Mouse (Mus musculus) lung, embryonic 15.5 days (tissue): Measurements from ENCODE around the gene Nps. TPM values are rescaled to one million over a fixed set of nuclear protein-coding genes. Genes with fewer than 3 reads are reported as not detected.
"Not testable (repeated sequence)": the region's sequence is repeated elsewhere in the genome, so short reads cannot be mapped to it uniquely, and the experiment has no call there.

Experiments used
- ATAC-seq: fragments of 200-750 bp; cut with Nextera tagmentation; 2 replicates; pipeline ENCODE4 v1.8.0; 2017; ENCODE audit warnings: moderate number of reproducible peaks, borderline replicate concordance; ENCODE audit not compliant: low FRiP score, low TSS enrichment; ENCODE audit errors: extremely low read depth
- H3K27ac ChIP-seq: fragments of 300-500 bp; sonication (generic); 2 replicates; pipeline ENCODE4 v1.5.1; 2015; ENCODE audit warnings: moderate library complexity, mild to moderate bottlenecking, inconsistent platforms
- H3K27me3 ChIP-seq: fragments of 300-500 bp; sonication (generic); 2 replicates; pipeline ENCODE4 v1.6.1; 2015; ENCODE audit warnings: inconsistent platforms
- H3K36me3 ChIP-seq: fragments of 300-500 bp; sonication (generic); 2 replicates; pipeline ENCODE4 v1.6.1; 2015; ENCODE audit warnings: inconsistent platforms
- H3K4me1 ChIP-seq: fragments of 300-500 bp; sonication (generic); 2 replicates; pipeline ENCODE4 v1.6.1; 2015; ENCODE audit warnings: inconsistent platforms
- H3K4me2 ChIP-seq: fragments of 300-500 bp; sonication (generic); 2 replicates; pipeline ENCODE4 v1.6.1; 2015; ENCODE audit warnings: inconsistent platforms, mild to moderate bottlenecking, moderate library complexity
- H3K4me3 ChIP-seq: fragments of 300-500 bp; sonication (generic); 2 replicates; pipeline ENCODE4 v1.5.1; 2015; ENCODE audit warnings: mild to moderate bottlenecking, inconsistent platforms
- H3K9ac ChIP-seq: fragments of 300-500 bp; sonication (generic); 2 replicates; pipeline ENCODE4 v1.6.1; 2015; ENCODE audit warnings: inconsistent platforms
- H3K9me3 ChIP-seq: fragments of 300-500 bp; sonication (generic); 2 replicates; pipeline ENCODE4 v1.6.1; 2016; ENCODE audit warnings: inconsistent platforms
- WGBS: fragments of 180-500 bp; shearing (Covaris S2); methylation state at CpG from one replicate; pipeline ENCODE4 v1.1.7; 2015; 5-methylcytosine and 5-hydroxymethylcytosine counted together
- polyA plus RNA-seq: library from polyadenylated mRNA; unstranded; fragments of >200 nt; fragmentation: Nextera tagmentation; extraction: Ambion mirVana; gene quantifications from 2 replicates; pipeline ENCODE4 v1.2.1, GENCODE M21; 2015

Gene Nps
- polyA plus RNA-seq: 0.24 TPM in 1 of 2 replicates, not detected in the other

DNA sequence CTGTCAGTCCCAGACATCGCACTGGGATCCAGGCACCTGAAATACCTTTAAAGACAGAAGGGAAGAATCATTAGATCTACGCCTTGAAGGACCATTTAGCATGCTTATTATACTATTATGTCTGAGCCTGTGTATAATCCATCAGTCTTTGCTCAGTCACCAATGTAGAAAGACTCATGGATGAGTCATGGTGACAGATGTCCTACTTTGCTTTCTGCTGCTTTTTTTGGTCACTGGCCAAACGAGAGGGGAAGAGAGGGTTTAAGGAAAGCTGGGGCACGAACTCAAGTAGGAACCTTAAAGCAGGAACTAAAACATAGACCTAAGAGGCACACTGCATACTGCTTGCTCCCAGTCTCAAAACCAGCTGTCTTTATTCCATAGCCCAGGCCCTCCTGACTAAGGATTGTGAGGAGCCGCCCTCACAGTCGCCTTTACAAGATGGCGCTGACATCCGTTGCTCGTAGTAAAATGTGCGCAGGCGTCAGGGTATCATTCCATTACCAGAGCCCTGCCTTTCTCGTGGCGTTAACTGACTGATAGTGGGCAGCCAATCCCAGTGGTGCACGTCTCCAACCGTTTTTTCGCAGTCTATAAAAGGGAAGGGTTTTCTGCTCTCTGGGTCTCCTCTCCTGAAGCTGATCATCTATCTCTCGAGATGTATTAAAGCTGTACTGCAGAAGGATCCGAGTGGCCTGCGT is at the start of gene Nps:
Gene Nps (plus strand): TSS at position 651 of the 701 bp plus-strand sequence.
- not testable (repeated sequence) for H3K27me3 ChIP-seq, H3K4me2 ChIP-seq, ATAC-seq, H3K36me3 ChIP-seq, H3K27ac ChIP-seq, H3K4me1 ChIP-seq, H3K9me3 ChIP-seq, H3K4me3 ChIP-seq, H3K9ac ChIP-seq
- 86% methylated on average over 19 of the region's 19 CpGs for WGBS

DNA sequence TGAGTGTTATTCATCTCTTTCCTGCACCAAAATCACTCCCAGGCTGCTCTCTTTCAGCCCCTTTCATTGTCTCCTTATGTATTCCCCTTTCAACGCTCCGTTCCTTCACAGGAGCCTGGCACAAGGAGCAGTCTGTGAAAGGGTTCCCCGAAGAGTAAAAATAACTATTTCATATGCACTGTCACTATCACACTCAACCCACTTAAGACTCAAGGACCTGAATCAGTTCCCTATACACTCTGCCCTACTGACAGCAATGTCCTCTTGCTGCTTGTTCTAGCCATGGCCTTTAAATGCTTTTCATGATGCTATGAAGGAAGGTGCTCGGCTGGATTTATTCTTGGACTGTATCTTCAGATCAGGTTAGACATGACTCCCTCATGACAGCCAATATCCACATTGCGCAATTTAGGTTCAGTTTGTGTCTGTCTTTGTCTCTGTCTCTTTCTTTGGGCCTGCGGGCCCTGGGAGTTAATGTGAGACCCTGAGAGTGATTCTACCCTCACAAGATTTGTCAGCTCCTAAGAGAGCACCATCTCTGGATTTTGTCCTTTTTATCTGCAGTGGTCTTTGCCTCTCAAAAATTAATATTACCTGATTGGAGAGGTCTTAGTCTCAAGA is 49.4 kb upstream of the Nps start:
- H3K27me3 ChIP-seq: no peaks in the 10 kb centered on the region
- no peaks in the 10 kb centered on the region for H3K36me3 ChIP-seq
- no peak overlapping the region for H3K4me2 ChIP-seq
- no peak for ATAC-seq
- no peaks in the 10 kb centered on the region for H3K9me3 ChIP-seq
- WGBS: 84% methylated on average over 6 of the region's 6 CpGs
- no peak overlapping the region for H3K9ac ChIP-seq
- no peak overlapping the region for H3K4me3 ChIP-seq
- H3K4me1 ChIP-seq: no peaks in the 10 kb centered on the region
- no peak overlapping the region for H3K27ac ChIP-seq

DNA sequence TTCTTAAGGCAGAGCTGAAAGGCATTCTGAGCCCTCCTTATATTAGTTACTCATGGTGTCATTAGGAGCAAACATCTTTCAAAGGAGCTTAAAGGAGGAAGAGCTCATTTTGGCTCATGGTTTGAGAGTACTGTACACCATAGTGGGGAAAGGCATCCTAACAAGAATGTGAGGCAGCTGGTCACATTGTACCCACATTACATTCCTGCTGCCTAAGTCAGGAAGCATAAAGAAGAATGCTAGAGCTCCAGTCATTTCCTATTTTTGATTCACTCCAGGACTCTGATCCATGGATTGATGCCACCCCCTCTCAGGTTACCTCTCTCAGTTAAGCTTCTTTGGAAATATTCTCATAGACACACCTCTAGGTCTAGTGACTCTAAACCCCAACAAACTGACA is 48.2 kb upstream of the Nps start:
- Histone ChIP-seq H3K27me3 (no peaks in the 10 kb centered on the region), H3K4me3 (no peak overlapping the region), H3K4me2 (no peak overlapping the region), H3K27ac (no peak overlapping the region), H3K9me3 (no peaks in the 10 kb centered on the region), H3K4me1 (no peaks in the 10 kb centered on the region), H3K36me3 (no peaks in the 10 kb centered on the region), H3K9ac (no peak overlapping the region)
- ATAC-seq: no peak

DNA sequence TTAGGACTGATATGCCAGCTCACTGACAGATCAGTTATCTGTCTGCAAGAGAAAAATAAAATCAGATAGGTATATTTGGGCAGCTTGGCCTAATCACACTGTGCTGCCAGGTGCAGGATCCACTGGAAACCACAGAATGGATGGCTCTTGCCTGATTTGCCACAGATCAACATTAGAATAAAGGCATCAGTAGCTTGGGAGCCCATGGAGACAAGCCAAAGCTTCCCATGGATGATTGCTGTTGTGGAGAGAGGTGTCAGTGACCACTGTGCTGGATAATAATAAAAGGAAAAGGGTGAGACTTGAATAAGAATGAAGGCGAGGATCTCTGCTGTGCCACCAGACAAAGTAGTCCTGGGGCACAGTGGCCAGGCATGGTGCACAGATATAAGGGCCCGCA is 47.7 kb upstream of the Nps start:
- no peak overlapping the region for H3K27ac ChIP-seq
- ATAC-seq: no peak
- H3K27me3 ChIP-seq: no peaks in the 10 kb centered on the region
- H3K4me3 ChIP-seq: no peak overlapping the region
- H3K4me1 ChIP-seq: no peaks in the 10 kb centered on the region
- 74% methylated on average over 2 of the region's 2 CpGs for WGBS
- H3K9ac ChIP-seq: no peak overlapping the region
- H3K9me3 ChIP-seq: no peaks in the 10 kb centered on the region
- H3K36me3 ChIP-seq: no peaks in the 10 kb centered on the region
- no peak overlapping the region for H3K4me2 ChIP-seq

DNA sequence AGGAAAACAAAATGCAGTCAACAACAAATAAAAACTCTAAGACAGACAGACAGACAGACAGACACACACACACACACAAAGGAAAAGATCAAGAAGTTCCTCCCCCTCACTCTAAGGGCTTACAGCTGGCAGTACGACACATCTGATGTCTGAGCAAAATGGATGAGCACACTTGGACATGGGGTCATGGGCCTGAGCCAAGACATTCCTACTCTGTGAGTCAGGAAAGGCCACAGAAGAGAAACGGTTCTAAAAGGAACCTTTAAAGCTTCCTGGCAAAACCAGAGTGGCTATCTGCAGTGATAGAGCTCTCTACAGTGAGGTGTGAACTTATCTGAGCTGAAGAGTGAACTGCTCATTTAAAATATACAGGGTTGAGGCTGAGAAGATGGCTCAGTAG is 46.0 kb upstream of the Nps start:
- H3K4me3 ChIP-seq: no peak overlapping the region
- ATAC-seq: peak; percentile 70; the same call in 1 of the 2 replicates
- no peaks in the 10 kb centered on the region for H3K4me1 ChIP-seq
- no peak overlapping the region for H3K27ac ChIP-seq
- no peak overlapping the region for H3K4me2 ChIP-seq
- no peak overlapping the region for H3K9ac ChIP-seq
- H3K36me3 ChIP-seq: no peaks in the 10 kb centered on the region
- WGBS: 21% methylated on average over 2 of the region's 2 CpGs
- no peaks in the 10 kb centered on the region for H3K27me3 ChIP-seq
- no peaks in the 10 kb centered on the region for H3K9me3 ChIP-seq

DNA sequence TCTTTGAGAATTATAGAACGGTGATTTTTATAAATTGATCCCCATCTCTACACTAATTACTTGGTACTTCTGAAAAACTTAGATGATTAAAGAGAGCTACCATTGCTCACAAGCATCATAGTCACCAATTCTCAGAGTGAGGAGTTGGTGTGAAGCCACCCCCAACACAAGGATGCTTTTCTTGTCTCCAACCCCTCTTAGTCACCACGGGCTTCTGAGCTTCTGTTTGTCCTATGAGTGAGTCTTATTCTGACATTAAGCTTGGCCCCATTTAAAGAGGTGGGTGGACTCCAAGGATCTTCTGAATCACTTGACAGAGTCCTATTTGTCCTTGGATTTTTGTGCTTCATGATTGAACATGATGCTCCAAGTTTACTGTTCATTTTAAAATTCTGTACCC is 37.0 kb upstream of the Nps start:
- no peak overlapping the region for H3K4me2 ChIP-seq
- no peaks in the 10 kb centered on the region for H3K9me3 ChIP-seq
- H3K4me1 ChIP-seq: no peaks in the 10 kb centered on the region
- H3K27me3 ChIP-seq: no peaks in the 10 kb centered on the region
- H3K9ac ChIP-seq: no peak overlapping the region
- ATAC-seq: no peak
- no peak overlapping the region for H3K4me3 ChIP-seq
- H3K27ac ChIP-seq: no peak overlapping the region
- no peaks in the 10 kb centered on the region for H3K36me3 ChIP-seq
- 78% methylated on average over 2 of the region's 2 CpGs for WGBS

DNA sequence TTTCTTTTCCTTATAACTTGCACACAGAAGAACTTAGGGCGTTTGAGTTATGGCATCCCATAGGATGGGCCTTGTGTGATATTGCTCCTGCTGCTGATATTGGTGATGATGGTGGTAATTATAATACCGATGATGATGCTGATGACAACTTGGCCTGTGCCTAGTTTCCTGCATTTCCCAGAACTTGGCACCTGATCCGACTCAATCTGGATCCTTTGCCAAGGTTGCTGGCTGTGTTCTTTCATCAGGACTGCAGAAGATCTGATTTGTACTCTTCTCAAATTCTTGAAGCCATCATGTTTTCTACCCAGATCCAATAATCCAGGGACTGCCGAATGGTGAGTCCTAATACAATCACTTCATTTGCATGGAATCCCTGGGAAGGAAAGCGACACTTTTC is 32.5 kb upstream of the Nps start:
- ATAC-seq: no peak
- Histone ChIP-seq H3K9ac (no peak overlapping the region), H3K27me3 (no peaks in the 10 kb centered on the region), H3K9me3 (no peaks in the 10 kb centered on the region), H3K36me3 (no peaks in the 10 kb centered on the region), H3K4me2 (no peak overlapping the region), H3K27ac (no peak overlapping the region), H3K4me1 (no peaks in the 10 kb centered on the region), H3K4me3 (no peak overlapping the region)
- WGBS: 81% methylated on average over 5 of the region's 5 CpGs

DNA sequence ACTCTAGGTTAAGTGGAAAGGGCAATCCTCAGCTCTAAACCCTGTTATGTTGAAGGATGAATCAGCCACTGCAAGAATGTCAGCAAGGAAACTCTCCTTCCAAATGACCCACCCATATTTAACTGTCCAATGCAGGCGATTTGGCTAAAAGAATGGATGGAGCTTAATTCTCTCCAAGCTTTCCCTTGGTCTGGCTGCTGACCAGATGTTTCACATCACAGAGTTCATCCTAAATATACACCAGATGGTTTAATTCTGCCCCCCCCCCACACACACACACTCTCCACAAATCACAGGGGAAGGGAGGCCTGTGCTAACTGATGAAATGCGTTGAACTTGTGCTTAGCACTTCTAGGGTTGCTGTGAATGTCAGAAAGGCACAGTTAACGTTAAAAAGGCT is 21.4 kb upstream of the Nps start:
- Histone ChIP-seq H3K4me1 (peaks cover 11% of the 10 kb centered on the region; the same call in 1 of the 2 replicates), H3K27me3 (no peaks in the 10 kb centered on the region), H3K4me3 (no peak overlapping the region), H3K9me3 (no peaks in the 10 kb centered on the region), H3K36me3 (no peaks in the 10 kb centered on the region), H3K4me2 (no peak overlapping the region), H3K9ac (no peak overlapping the region), H3K27ac (no peak overlapping the region)
- ATAC-seq: peak; percentile 85
- 38% methylated on average over 3 of the region's 3 CpGs for WGBS

DNA sequence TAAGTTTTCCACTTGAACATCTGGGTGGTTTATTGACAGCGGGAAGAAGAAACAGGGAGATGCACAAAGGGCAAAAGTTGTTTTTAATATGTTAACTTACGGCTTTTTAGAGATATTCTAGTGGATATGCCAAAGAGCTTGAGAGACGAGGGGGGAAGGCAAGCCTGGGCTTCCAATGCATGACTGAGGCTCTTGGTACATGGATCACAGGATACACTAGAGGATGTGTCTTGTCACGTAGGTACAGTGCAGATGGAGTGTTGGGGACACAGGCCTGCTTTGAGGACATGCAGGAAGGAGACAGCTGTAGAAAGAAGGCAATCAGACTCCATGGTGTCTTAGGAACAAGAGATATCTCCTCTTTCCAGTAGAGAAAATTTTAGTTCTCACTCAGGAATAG is 19.1 kb upstream of the Nps start:
- H3K4me1 ChIP-seq: peaks cover 11% of the 10 kb centered on the region; the same call in 1 of the 2 replicates
- no peak overlapping the region for H3K9ac ChIP-seq
- WGBS: 79% methylated on average over 4 of the region's 4 CpGs
- H3K4me3 ChIP-seq: no peak overlapping the region
- ATAC-seq: no peak
- H3K4me2 ChIP-seq: no peak overlapping the region
- no peak overlapping the region for H3K27ac ChIP-seq
- H3K9me3 ChIP-seq: no peaks in the 10 kb centered on the region
- no peaks in the 10 kb centered on the region for H3K36me3 ChIP-seq
- H3K27me3 ChIP-seq: no peaks in the 10 kb centered on the region

DNA sequence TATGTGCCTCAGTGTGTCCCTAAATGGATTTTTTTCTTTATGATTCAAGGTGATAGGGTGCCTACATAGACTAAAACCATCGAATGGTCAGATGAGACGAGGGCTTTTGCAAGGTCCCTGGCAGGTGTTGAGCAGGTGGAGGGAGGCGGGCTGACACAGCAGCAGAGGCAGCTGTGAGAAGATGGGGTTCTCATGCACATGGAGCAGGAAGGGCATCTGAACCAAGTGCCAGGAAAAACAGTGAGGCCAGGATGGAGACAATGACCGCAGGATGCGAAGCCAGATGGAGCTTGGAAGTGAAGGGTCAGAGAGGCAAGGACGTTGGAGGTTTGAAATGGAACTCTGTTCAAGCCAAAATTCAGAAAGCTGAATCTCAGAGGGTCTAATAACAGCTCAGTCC is 18.5 kb upstream of the Nps start:
- WGBS: 81% methylated on average over 6 of the region's 6 CpGs

DNA sequence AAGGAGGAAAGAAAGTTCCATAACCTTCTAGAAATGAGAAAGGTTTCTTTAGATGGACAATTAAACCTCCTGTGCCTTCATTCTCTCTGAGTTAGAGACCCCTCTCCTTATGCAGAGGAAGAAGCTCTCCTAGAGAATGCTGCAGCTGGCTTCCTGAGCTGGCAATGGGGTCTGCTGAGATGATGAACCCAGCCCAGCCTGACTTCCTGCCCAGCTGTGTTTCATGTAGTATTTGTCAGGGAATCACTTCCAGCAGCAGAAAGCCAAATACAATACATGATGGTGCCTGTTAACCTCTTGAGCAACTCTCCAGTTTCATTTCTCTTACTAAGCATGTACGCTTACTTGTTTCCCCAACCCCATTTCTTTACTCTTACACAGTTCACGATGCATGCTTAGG is 17.9 kb upstream of the Nps start:
- Histone ChIP-seq H3K36me3 (no peaks in the 10 kb centered on the region), H3K9ac (no peak overlapping the region), H3K4me1 (peaks cover 11% of the 10 kb centered on the region; the same call in 1 of the 2 replicates), H3K4me3 (no peak overlapping the region), H3K27me3 (no peaks in the 10 kb centered on the region), H3K27ac (no peak overlapping the region), H3K4me2 (no peak overlapping the region), H3K9me3 (no peaks in the 10 kb centered on the region)
- WGBS: 77% methylated on average over 2 of the region's 2 CpGs
- ATAC-seq: no peak

More for the DNA sequence above, 18.5 kb upstream of the Nps start:
- no peaks in the 10 kb centered on the region for H3K27me3 ChIP-seq
- H3K4me2 ChIP-seq: no peak overlapping the region
- H3K9me3 ChIP-seq: no peaks in the 10 kb centered on the region
- H3K4me3 ChIP-seq: no peak overlapping the region
- H3K36me3 ChIP-seq: no peaks in the 10 kb centered on the region
- H3K27ac ChIP-seq: no peak overlapping the region
- H3K4me1 ChIP-seq: peaks cover 11% of the 10 kb centered on the region; the same call in 1 of the 2 replicates
- no peak overlapping the region for H3K9ac ChIP-seq
- no peak for ATAC-seq

DNA sequence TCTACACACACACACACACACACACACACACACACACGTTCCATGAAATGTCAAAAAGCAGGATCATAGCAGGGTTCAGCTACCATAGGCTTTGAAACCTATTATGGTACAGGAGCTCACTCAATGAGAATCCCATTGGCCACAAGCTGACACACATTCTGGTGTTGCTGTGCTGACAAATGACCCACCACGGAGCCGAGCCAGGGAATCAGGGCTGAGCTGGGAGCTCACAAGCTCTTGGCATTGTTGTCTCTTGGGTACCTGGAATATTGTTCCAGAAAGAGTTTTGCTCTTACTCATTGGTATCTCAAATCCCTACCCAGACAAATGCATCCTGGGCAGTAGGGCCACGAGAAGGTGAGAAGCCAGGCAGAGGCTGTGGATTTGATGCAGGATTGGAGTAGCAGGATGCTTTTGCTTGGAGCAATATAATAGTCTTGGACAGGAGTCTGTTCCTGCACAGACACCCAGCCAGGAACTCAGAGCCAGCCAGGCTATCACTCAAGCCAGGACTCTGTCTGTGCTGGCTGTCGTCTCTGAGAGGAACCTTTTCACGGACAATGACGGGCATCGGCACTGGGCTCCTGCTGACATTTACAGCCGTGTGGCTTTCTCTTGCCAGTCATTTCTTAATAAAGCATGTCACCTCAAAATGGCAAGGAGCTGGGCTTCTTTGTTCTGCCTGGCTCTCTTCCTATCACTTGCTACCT is 14.2 kb upstream of the Nps start:
- Histone ChIP-seq H3K9ac (no peak overlapping the region), H3K4me3 (no peak overlapping the region), H3K36me3 (no peaks in the 10 kb centered on the region), H3K4me1 (no peaks in the 10 kb centered on the region), H3K27ac (no peak overlapping the region), H3K4me2 (no peak overlapping the region), H3K9me3 (no peaks in the 10 kb centered on the region), H3K27me3 (no peaks in the 10 kb centered on the region)
- 65% methylated on average over 9 of the region's 9 CpGs for WGBS
- no peak for ATAC-seq
